Mouse (Mus musculus) intestine, embryonic 15.5 days (tissue): ENCODE data around the gene Art5. TPM values are rescaled to one million over a fixed set of nuclear protein-coding genes. Genes with fewer than 3 reads are reported as not detected.

Experiments used
- ATAC-seq: fragments of 200-750 bp; cut with Nextera tagmentation; 2 replicates; pipeline ENCODE4 v1.8.0; 2017; ENCODE audit warnings: moderate TSS enrichment, moderate library complexity
- H3K27ac ChIP-seq: fragments of 300-500 bp; sonication (generic); 2 replicates; pipeline ENCODE4 v1.5.1; 2015; ENCODE audit warnings: mild to moderate bottlenecking, inconsistent platforms
- H3K27me3 ChIP-seq: fragments of 300-500 bp; sonication (generic); replicated peaks from 2 replicates; pipeline ENCODE4 v1.6.1; 2015; ENCODE audit warnings: inconsistent platforms
- H3K36me3 ChIP-seq: fragments of 300-500 bp; sonication (generic); 2 replicates; pipeline ENCODE4 v1.6.1; 2015; ENCODE audit warnings: inconsistent platforms
- H3K4me1 ChIP-seq: fragments of 300-500 bp; sonication (generic); replicated peaks from 2 replicates; pipeline ENCODE4 v1.6.1; 2015; ENCODE audit warnings: inconsistent platforms
- H3K4me2 ChIP-seq: fragments of 300-500 bp; sonication (generic); replicated peaks from 2 replicates; pipeline ENCODE4 v1.6.1; 2015; ENCODE audit warnings: mild to moderate bottlenecking, inconsistent platforms
- H3K4me3 ChIP-seq: fragments of 300-500 bp; sonication (generic); replicated peaks from 2 replicates; pipeline ENCODE4 v1.5.1; 2015; ENCODE audit warnings: inconsistent platforms
- H3K9ac ChIP-seq: fragments of 300-500 bp; sonication (generic); 2 replicates; pipeline ENCODE4 v1.6.1; 2015; ENCODE audit warnings: inconsistent platforms
- H3K9me3 ChIP-seq: fragments of 300-500 bp; sonication (generic); 2 replicates; pipeline ENCODE4 v1.6.1; 2016; ENCODE audit warnings: inconsistent platforms
- WGBS: fragments of 180-500 bp; shearing (Covaris S2); methylation state at CpG from one replicate; pipeline ENCODE4 v1.1.7; 2015; 5-methylcytosine and 5-hydroxymethylcytosine counted together
- polyA plus RNA-seq: library from polyadenylated mRNA; unstranded; fragments of >200 nt; fragmentation: Nextera tagmentation; extraction: Ambion mirVana; gene quantifications from 2 replicates; pipeline ENCODE4 v1.2.1, GENCODE M21; 2015

Gene Art5
- polyA plus RNA-seq, 1 experiment from 2014 or later, result 0.68 TPM

DNA sequence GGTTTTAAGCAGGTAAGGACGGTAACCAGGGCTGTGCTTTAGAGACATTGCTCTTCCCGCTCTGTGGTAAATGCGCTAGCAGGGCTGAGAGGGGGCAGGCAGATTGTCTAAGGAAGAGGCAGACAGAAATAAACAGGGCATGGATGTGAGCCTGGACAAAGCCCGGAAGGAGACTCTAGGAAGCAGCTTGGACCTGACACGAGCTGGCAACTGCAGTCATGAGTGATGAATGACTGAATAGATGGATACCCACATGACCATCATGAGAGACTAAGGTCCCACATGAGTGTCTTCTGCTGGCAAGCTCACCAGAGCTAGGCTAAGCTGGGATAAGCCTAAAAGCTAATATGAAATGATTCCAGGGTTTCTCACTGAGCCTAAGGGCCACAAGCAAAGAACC is 5.2 kb downstream of the Art5 start:
- no peak overlapping the region for H3K9ac ChIP-seq
- WGBS, result 51% methylated on average over 5 of the region's 5 CpGs
- no peaks in the 10 kb centered on the region for H3K27me3 ChIP-seq
- no peak overlapping the region for H3K4me3 ChIP-seq
- H3K27ac ChIP-seq, result no peak overlapping the region
- no peak for ATAC-seq
- H3K4me2 ChIP-seq, result no peak overlapping the region
- H3K4me1 ChIP-seq, result peaks cover 21% of the 10 kb centered on the region
- H3K36me3 ChIP-seq, result no peaks in the 10 kb centered on the region
- no peaks in the 10 kb centered on the region for H3K9me3 ChIP-seq

- Histone ChIP-seq H3K27ac (no peak overlapping the region), H3K27me3 (no peaks in the 10 kb centered on the region), H3K9ac (no peak overlapping the region), H3K4me2 (no peak overlapping the region), H3K9me3 (no peaks in the 10 kb centered on the region), H3K36me3 (no peaks in the 10 kb centered on the region), H3K4me1 (peaks cover 21% of the 10 kb centered on the region), H3K4me3 (no peak overlapping the region)
- 86% methylated on average over 2 of the region's 2 CpGs for WGBS
- no peak for ATAC-seq
Observed at GRCm38 (mm10) chr7:102103555-102103954, 5.7 kb downstream of the Art5 start.

DNA sequence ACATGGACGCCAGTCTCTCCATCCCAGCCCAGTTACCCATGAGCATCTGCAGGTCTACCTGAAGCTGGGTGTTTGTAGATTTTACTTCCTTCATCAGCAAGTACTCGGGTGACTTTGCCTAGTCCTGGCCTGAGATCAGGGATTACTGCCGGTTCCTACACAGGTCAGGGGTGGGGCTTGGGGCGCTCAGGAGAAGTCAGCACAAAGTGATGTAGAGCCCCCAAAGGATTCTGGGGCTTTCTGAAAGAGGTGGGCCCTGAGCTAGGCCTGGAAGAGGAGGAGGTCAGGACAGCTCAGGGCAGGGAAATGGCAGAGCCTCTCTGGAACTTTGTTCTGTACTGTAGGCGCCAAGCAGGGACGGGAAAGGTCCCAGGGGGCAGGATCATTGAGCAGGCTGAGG is 6.6 kb downstream of the Art5 start:
- no peaks in the 10 kb centered on the region for H3K27me3 ChIP-seq
- H3K27ac ChIP-seq, result no peak overlapping the region
- peaks cover 21% of the 10 kb centered on the region for H3K4me1 ChIP-seq
- no peak overlapping the region for H3K4me2 ChIP-seq
- no peak overlapping the region for H3K9ac ChIP-seq
- no peaks in the 10 kb centered on the region for H3K36me3 ChIP-seq
- H3K4me3 ChIP-seq, result no peak overlapping the region
- H3K9me3 ChIP-seq, result no peaks in the 10 kb centered on the region
- WGBS, result 37% methylated on average over 6 of the region's 6 CpGs
- ATAC-seq, result no peak

DNA sequence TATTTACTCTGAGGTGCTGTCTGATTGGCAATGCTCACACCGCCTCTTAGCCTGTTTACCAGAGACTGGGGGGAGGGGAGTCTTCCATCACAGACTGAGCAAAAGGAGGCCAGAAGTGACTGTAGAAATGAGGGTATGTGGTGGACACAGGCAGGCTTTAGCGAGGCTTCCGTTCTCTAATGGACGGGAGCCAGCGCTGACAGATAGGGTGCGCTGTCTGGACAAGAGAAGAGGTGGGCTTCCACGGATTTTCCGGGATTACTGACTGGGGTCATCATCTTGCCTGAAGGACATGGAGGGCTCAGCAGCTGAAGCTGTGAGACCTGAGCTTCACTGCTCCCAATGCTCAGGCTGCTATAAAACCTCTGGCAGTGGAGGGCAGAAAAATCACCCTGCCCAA is 7.0 kb downstream of the Art5 start:
- Histone ChIP-seq H3K4me3 (no peak overlapping the region), H3K9me3 (no peaks in the 10 kb centered on the region), H3K36me3 (no peaks in the 10 kb centered on the region), H3K9ac (no peak overlapping the region), H3K27me3 (no peaks in the 10 kb centered on the region), H3K4me1 (peaks cover 20% of the 10 kb centered on the region), H3K4me2 (no peak overlapping the region), H3K27ac (no peak overlapping the region)
- WGBS, result 55% methylated on average over 8 of the region's 8 CpGs
- ATAC-seq, result no peak

GRCm38 (mm10) chr7:102101487-102101886 is 7.8 kb downstream of the Art5 start, which contains the start of gene Art1:
Art1 (plus strand) TSS chr7:102101743.
- no peaks in the 10 kb centered on the region for H3K27me3 ChIP-seq
- H3K9me3 ChIP-seq, result no peaks in the 10 kb centered on the region
- H3K9ac ChIP-seq, result no peak within 1 kb of the TSS
- WGBS, result 74% methylated on average over 5 of the region's 5 CpGs
- peaks cover 13% of the 10 kb centered on the region for H3K4me1 ChIP-seq
- no peak within 1 kb of the TSS for H3K27ac ChIP-seq
- no peaks in the 10 kb centered on the region for H3K36me3 ChIP-seq
- no peak for ATAC-seq
- H3K4me3 ChIP-seq, result no peak within 1 kb of the TSS
- H3K4me2 ChIP-seq, result no peak within 1 kb of the TSS

- Histone ChIP-seq H3K4me3 (no peak overlapping the region), H3K9ac (no peak overlapping the region), H3K27me3 (no peaks in the 10 kb centered on the region), H3K4me1 (peaks cover 13% of the 10 kb centered on the region), H3K9me3 (no peaks in the 10 kb centered on the region), H3K27ac (no peak overlapping the region), H3K36me3 (no peaks in the 10 kb centered on the region), H3K4me2 (no peak overlapping the region)
- 55% methylated on average over 5 of the region's 5 CpGs for WGBS
- ATAC-seq, result no peak
Observed at GRCm38 (mm10) chr7:102100868-102101267, 8.4 kb downstream of the Art5 start.

GRCm38 (mm10) chr7:102099760-102100661 is 9.3 kb downstream of the Art5 start:
- Histone ChIP-seq H3K4me3 (peak overlapping the region; percentile 14), H3K4me1 (peaks cover 13% of the 10 kb centered on the region), H3K4me2 (peak overlapping the region; percentile 55), H3K9me3 (no peaks in the 10 kb centered on the region), H3K27me3 (no peaks in the 10 kb centered on the region), H3K36me3 (no peaks in the 10 kb centered on the region), H3K27ac (no peak overlapping the region), H3K9ac (no peak overlapping the region; the same call in 1 of the 2 replicates)
- peak; percentile 76 for ATAC-seq
- 5% methylated on average over 30 of the region's 30 CpGs for WGBS

DNA sequence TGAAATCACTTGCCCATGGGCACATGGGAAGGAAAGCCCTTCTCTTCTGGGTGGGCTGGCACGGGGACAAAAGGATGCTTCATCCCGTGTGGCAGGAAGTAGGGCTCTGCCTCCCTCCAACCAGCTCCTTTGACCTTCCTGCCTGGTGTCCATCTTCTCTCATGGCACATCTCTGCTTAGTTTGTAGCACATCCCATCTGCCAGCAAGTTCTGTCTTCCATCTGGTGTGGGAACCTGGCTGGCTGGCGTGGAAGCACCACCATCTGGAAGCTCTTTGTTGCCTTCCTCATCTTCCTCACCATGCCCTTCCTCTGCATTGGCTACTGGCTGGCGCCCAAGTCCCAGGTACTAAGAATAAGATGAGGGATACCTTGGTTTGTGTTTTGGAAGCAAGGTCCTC is 22.0 kb downstream of the Art5 start:
- H3K4me3 ChIP-seq, result no peak overlapping the region
- 83% methylated on average over 4 of the region's 4 CpGs for WGBS
- no peak for ATAC-seq

DNA sequence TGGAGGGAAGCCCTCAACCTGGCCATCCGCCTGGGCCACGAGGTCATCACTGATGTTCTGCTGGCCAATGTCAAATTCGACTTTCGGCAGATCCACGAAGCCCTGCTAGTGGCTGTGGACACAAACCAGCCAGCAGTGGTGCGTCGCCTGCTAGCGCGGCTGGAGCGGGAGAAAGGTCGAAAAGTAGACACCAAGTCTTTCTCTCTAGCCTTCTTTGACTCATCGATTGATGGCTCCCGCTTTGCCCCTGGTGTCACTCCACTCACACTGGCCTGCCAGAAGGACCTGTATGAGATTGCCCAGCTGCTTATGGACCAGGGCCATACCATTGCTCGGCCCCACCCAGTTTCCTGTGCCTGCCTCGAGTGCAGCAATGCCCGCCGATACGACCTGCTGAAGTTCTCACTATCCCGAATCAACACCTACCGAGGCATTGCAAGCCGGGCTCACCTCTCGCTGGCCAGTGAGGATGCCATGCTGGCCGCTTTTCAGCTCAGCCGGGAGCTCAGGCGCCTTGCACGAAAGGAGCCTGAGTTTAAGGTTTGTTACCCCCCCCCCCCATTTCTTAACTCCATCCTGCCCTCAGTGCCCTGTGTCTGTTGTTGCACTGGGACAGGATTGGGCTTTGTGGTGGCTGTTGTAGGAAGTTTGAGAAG is 25.1 kb downstream of the Art5 start:
- Histone ChIP-seq H3K4me2 (no peak overlapping the region), H3K27me3 (no peaks in the 10 kb centered on the region), H3K27ac (no peak overlapping the region), H3K36me3 (peaks cover 28% of the 10 kb centered on the region), H3K9ac (no peak overlapping the region), H3K4me3 (no peak overlapping the region), H3K4me1 (no peaks in the 10 kb centered on the region), H3K9me3 (no peaks in the 10 kb centered on the region)
- WGBS, result 86% methylated on average over 26 of the region's 26 CpGs
- no peak for ATAC-seq

More for the DNA sequence above, 22.0 kb downstream of the Art5 start:
- Histone ChIP-seq H3K4me2 (no peak overlapping the region), H3K36me3 (peaks cover 9% of the 10 kb centered on the region; the same call in 1 of the 2 replicates), H3K9ac (no peak overlapping the region), H3K27me3 (no peaks in the 10 kb centered on the region), H3K4me1 (no peaks in the 10 kb centered on the region), H3K9me3 (no peaks in the 10 kb centered on the region), H3K27ac (no peak overlapping the region)

DNA sequence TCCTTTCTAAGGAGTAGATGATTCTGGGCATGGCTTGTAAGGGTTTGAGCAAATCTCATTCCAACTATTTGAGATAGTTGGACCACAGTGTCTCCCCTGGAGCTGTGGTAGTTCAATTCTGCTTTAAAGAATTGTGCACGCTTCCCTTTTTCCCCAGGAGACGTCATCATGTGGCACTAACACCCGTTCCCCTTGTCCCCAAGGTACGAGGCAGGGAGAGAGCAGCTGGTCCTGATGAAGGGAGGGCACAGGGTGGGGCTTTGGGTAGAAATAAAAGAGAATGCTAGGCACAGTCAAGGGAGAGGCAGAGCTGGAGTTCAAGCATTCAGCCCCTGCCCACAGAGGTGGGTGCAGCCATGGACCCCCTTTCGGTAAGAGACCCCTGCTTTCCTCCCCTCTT is 26.5 kb downstream of the Art5 start, which contains the start of gene Trpc2:
Gene Trpc2, plus strand, starts transcription at position 301 of the 400 bp plus-strand sequence.
- no peak within 1 kb of the TSS for H3K4me2 ChIP-seq
- no peak for ATAC-seq
- H3K27ac ChIP-seq, result no peak within 1 kb of the TSS
- 89% methylated on average over 5 of the region's 5 CpGs for WGBS
- H3K9me3 ChIP-seq, result no peaks in the 10 kb centered on the region
- no peaks in the 10 kb centered on the region for H3K27me3 ChIP-seq
- H3K9ac ChIP-seq, result no peak within 1 kb of the TSS
- no peak within 1 kb of the TSS for H3K4me3 ChIP-seq
- no peaks in the 10 kb centered on the region for H3K4me1 ChIP-seq
- H3K36me3 ChIP-seq, result peaks cover 32% of the 10 kb centered on the region

DNA sequence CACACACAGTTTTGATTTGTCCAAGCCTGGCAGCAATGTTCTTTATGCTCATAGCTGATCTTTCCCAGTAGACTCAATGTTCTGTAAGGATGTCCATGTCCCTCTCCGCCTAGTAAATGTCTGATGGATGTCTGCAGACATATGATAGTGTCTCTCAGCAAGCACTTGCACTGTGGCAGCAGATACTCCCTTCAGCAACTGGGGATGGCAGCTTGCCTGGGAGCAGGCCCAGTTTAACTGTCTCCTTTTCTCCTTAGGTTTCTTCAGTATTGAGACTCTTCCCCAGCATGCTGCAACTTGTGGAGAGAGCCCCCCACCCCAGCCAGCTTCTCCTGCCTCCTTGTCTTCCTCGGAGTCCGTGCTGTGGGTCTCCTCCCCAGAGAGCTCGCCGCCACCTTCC is 27.5 kb downstream of the Art5 start:
- WGBS, result 95% methylated on average over 5 of the region's 5 CpGs
- Histone ChIP-seq H3K36me3 (peaks cover 36% of the 10 kb centered on the region), H3K9me3 (no peaks in the 10 kb centered on the region), H3K4me1 (no peaks in the 10 kb centered on the region), H3K27me3 (no peaks in the 10 kb centered on the region), H3K9ac (no peak overlapping the region), H3K27ac (no peak overlapping the region), H3K4me3 (no peak overlapping the region), H3K4me2 (no peak overlapping the region)
- no peak for ATAC-seq

- 82% methylated on average over 8 of the region's 8 CpGs for WGBS
Observed at GRCm38 (mm10) chr7:102080311-102080710, 29.0 kb downstream of the Art5 start.

More at GRCm38 (mm10) chr7:102080311-102080710, 29.0 kb downstream of the Art5 start:
- ATAC-seq, result no peak
- Histone ChIP-seq H3K4me1 (no peaks in the 10 kb centered on the region), H3K4me3 (no peak overlapping the region), H3K9ac (no peak overlapping the region), H3K36me3 (peaks cover 42% of the 10 kb centered on the region), H3K27me3 (no peaks in the 10 kb centered on the region), H3K27ac (no peak overlapping the region), H3K4me2 (no peak overlapping the region), H3K9me3 (no peaks in the 10 kb centered on the region)
